Mouse (Mus musculus) heart, embryonic 12.5 days (tissue): ENCODE data around the gene Uggt2. TPM values are rescaled to one million over a fixed set of nuclear protein-coding genes. Genes with fewer than 3 reads are reported as not detected.

Source experiments
- ATAC-seq: fragments of 200-750 bp; cut with Nextera tagmentation; 2 replicates; pipeline ENCODE4 v1.8.0; 2017; ENCODE audit warnings: moderate TSS enrichment, moderate library complexity; ENCODE audit not compliant: insufficient number of reproducible peaks, low FRiP score
- H3K27ac ChIP-seq: fragments of 300-500 bp; sonication (generic); 2 replicates; pipeline ENCODE4 v1.5.1; 2016; ENCODE audit warnings: mild to moderate bottlenecking, moderate library complexity; ENCODE audit not compliant: poor library complexity, severe bottlenecking
- H3K27me3 ChIP-seq: fragments of 300-500 bp; sonication (generic); replicated peaks from 2 replicates; pipeline ENCODE4 v1.6.1; 2016; ENCODE audit warnings: mild to moderate bottlenecking, moderate library complexity
- H3K36me3 ChIP-seq: fragments of 300-500 bp; sonication (generic); 2 replicates; pipeline ENCODE4 v1.6.1; 2016; ENCODE audit warnings: mild to moderate bottlenecking, moderate library complexity
- H3K4me1 ChIP-seq: fragments of 300-500 bp; sonication (generic); replicated peaks from 2 replicates; pipeline ENCODE4 v1.6.1; 2016; ENCODE audit warnings: mild to moderate bottlenecking
- H3K4me2 ChIP-seq: fragments of 300-500 bp; sonication (generic); 2 replicates; pipeline ENCODE4 v1.6.1; 2016; ENCODE audit warnings: mild to moderate bottlenecking, moderate library complexity
- H3K4me3 ChIP-seq: fragments of 300-500 bp; sonication (generic); 2 replicates; pipeline ENCODE4 v1.5.1; 2016; ENCODE audit warnings: mild to moderate bottlenecking
- H3K9ac ChIP-seq: fragments of 300-500 bp; sonication (generic); 2 replicates; pipeline ENCODE4 v1.6.1; 2016; ENCODE audit warnings: mild to moderate bottlenecking, moderate library complexity
- H3K9me3 ChIP-seq: fragments of 300-500 bp; sonication (generic); replicated peaks from 2 replicates; pipeline ENCODE4 v1.6.1; 2016; ENCODE audit warnings: mild to moderate bottlenecking, moderate library complexity
- WGBS: fragments of 180-500 bp; shearing (Covaris S2); methylation state at CpG from one replicate; pipeline ENCODE4 v1.1.7; 2016; 5-methylcytosine and 5-hydroxymethylcytosine counted together
- polyA plus RNA-seq: library from polyadenylated mRNA; unstranded; fragments of >200 nt; fragmentation: Nextera tagmentation; extraction: Ambion mirVana; gene quantifications from 2 replicates; pipeline ENCODE4 v1.2.1, GENCODE M21; 2016

The Uggt2 gene
- polyA plus RNA-seq, 1 experiment from 2014 or later, result 11.3 TPM

DNA sequence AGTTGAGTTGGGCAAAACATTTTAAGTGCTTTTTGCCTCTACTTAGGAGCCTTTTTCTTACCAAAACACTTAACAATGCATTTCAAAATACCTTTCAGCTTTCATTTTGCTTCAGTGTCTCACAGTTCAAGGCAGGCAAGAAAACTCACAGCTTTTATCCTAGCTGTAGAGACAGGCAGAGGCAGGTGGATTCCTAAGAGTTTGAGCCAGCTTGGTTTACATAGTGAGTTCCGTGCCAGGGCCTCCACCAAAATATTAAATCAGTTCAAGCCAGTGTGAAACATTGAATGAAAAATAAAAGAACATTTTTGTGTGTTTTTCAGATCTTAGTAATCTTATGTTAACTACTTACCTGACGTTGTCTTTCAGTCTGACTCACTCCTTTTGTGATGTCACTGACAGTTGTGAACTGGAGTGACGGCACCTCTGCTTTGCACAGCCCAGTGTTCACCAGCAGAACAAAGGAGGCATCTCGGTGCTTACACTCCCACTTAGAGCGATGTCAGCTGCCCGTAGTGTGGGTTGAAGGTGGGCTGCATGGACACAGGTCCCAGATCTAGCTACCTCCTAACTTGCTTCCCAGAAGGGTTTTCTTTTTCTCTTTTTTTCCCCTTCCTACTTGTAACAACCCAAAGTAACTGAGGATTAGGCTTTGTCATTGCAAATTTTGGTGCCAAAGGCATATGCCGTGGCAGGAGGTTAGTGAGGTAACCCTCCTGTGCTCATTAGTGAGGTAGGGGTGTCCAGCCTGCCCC, 119.5 kb downstream of the Uggt2 start:
- peaks cover 67% of the 10 kb centered on the region for H3K36me3 ChIP-seq
- no peaks in the 10 kb centered on the region for H3K4me1 ChIP-seq
- WGBS, result 78% methylated on average over 7 of the region's 7 CpGs
- H3K9me3 ChIP-seq, result no peaks in the 10 kb centered on the region
- no peak for ATAC-seq
- H3K9ac ChIP-seq, result no peak overlapping the region
- no peak overlapping the region for H3K4me3 ChIP-seq
- no peak overlapping the region for H3K27ac ChIP-seq
- H3K4me2 ChIP-seq, result no peak overlapping the region
- H3K27me3 ChIP-seq, result no peaks in the 10 kb centered on the region

DNA sequence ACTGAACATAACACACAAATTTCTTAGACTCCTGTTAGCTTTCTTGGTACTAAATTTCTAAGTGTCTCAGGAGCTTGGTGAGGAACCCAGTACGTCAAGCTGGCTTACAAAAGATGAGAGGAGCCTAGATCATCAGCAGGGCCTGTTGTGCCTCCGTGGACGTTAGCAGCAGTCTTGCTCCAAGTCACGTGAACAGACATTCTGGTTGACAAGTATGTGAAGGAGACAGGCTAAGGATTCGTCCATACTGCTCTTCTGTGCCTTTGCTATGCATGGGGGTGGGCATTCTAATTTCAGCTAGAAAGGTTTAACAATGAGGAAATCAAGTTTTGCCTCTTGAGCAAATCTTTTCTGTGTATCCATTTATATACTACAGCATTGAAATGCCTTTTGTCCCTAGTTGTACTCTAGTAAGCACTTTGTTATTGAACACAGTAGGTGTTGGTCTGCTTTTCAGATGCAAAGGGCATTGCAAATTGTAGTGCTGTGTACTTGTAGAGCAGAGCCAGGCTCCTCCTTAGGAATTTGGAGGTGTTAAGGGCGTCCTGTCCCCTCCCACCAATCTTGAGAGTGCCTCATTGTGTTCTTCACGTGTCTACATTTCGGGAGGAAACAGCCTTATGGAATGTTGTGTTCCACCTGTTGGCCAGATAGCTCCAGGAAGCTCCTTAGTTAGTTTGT, 122.0 kb downstream of the Uggt2 start:
- no peak for ATAC-seq
- no peaks in the 10 kb centered on the region for H3K4me1 ChIP-seq
- H3K9ac ChIP-seq, result no peak overlapping the region
- H3K9me3 ChIP-seq, result no peaks in the 10 kb centered on the region
- H3K4me3 ChIP-seq, result no peak overlapping the region
- WGBS, result 65% methylated on average over 8 of the region's 8 CpGs
- no peaks in the 10 kb centered on the region for H3K27me3 ChIP-seq
- peaks cover 72% of the 10 kb centered on the region for H3K36me3 ChIP-seq
- H3K27ac ChIP-seq, result no peak overlapping the region
- H3K4me2 ChIP-seq, result no peak overlapping the region

DNA sequence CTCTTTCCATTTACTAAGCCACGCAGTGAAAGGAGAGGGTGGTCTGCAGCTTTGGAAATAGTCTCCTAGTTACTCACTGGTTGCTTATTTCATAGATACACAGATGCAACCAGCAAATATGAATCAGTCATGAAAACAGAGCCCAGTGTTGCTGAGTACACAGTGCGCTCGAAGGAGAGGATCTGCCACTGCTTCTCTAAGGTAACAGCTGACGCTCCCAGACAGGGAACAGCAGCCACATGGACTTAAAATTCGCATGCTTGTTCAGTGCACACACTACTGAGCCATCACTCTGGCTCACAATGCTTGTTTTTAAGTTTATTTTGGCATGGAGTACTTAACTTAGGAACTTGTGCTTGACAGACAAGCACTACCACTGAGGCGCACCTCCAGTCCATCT, 127.0 kb downstream of the Uggt2 start:
- no peak overlapping the region for H3K4me3 ChIP-seq
- no peaks in the 10 kb centered on the region for H3K27me3 ChIP-seq
- WGBS, result 91% methylated on average over 6 of the region's 6 CpGs
- H3K9ac ChIP-seq, result no peak overlapping the region
- H3K4me1 ChIP-seq, result no peaks in the 10 kb centered on the region
- ATAC-seq, result no peak
- H3K4me2 ChIP-seq, result no peak overlapping the region
- H3K36me3 ChIP-seq, result peaks cover 84% of the 10 kb centered on the region
- no peaks in the 10 kb centered on the region for H3K9me3 ChIP-seq
- H3K27ac ChIP-seq, result no peak overlapping the region

DNA sequence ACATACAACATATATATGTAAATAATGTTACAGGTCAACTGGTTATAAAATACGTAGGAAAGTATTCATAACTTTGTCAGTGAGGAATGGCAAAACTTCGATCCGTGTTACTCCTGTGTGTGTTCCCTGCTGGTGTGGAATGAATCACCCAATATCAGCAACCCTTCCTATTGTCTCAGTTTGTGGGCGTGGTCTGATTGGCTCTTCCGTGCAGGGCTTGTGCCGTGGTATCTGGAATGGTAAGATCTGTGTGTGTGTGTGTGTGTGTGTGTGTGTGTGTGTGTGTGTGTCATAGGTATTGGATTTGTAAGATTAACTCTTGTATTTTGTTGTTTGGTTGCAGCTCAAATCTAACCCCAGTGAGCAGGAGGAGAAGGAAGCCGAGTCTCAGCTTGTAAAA, 131.6 kb downstream of the Uggt2 start:
- Histone ChIP-seq H3K4me3 (no peak overlapping the region), H3K4me2 (no peak overlapping the region), H3K27ac (no peak overlapping the region), H3K9me3 (no peaks in the 10 kb centered on the region), H3K9ac (no peak overlapping the region), H3K4me1 (no peaks in the 10 kb centered on the region), H3K36me3 (peaks cover 53% of the 10 kb centered on the region), H3K27me3 (no peaks in the 10 kb centered on the region)
- ATAC-seq, result no peak
- WGBS, result 72% methylated on average over 7 of the region's 7 CpGs

DNA sequence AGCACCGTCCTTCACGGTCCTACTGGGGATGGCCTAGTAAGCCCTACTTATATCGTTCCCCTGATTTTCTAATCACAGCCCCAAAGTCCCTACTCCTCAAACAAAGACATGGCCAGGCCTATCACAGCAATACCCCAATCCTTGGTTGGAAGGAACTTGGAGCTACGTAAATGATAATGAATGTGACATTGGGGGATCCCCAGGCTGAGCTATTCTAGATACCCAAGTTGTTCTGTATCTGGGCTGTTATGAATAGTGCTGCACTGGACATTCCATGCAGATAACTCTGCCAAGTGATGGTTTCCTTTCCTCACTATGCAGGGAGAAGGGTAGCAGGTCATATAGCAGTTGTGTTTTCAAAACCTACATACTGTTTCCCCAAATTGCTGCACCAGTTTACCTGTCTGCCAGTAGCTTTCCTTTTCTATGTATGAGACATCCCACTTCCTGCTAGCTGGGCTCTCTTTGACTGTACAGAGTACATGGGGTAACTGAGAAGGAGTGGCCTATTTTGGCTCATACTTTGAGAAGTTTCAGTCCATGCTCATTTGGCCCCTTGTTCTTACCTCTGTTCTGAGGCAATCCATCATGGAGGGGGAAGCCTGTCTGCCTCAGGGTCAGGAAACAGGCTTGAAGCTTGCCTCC, 133.8 kb downstream of the Uggt2 start:
- no peak overlapping the region for H3K9ac ChIP-seq
- H3K27ac ChIP-seq, result no peak overlapping the region
- no peak for ATAC-seq
- 86% methylated on average over 4 of the region's 4 CpGs for WGBS
- H3K36me3 ChIP-seq, result peaks cover 52% of the 10 kb centered on the region
- H3K4me3 ChIP-seq, result no peak overlapping the region
- H3K4me1 ChIP-seq, result no peaks in the 10 kb centered on the region
- no peaks in the 10 kb centered on the region for H3K27me3 ChIP-seq
- no peaks in the 10 kb centered on the region for H3K9me3 ChIP-seq
- H3K4me2 ChIP-seq, result no peak overlapping the region

DNA sequence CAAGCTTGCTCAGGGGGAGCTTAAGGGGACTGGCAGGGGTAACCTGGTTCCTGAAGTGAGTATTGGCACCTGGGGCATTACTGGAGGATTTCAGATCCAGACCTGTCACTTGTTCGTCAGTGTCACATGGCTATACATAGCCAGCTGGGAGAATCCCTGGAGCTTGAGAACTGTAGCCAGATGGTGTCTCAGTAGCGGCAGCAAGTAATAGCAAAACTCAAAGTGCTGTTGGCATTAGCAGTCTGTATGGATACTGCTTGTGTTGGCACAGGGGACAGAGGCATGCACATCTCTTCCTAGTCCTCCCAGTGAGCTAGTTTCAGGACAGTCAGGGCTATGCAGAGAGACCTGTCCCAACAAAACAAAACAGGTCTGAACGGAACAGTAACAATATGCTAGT, 141.2 kb downstream of the Uggt2 start:
- Histone ChIP-seq H3K27me3 (no peaks in the 10 kb centered on the region), H3K4me3 (no peak overlapping the region), H3K36me3 (peaks cover 74% of the 10 kb centered on the region), H3K4me1 (no peaks in the 10 kb centered on the region), H3K27ac (no peak overlapping the region), H3K4me2 (no peak overlapping the region), H3K9me3 (no peaks in the 10 kb centered on the region), H3K9ac (no peak overlapping the region)
- no peak for ATAC-seq
- WGBS, result 76% methylated on average over 3 of the region's 3 CpGs

DNA sequence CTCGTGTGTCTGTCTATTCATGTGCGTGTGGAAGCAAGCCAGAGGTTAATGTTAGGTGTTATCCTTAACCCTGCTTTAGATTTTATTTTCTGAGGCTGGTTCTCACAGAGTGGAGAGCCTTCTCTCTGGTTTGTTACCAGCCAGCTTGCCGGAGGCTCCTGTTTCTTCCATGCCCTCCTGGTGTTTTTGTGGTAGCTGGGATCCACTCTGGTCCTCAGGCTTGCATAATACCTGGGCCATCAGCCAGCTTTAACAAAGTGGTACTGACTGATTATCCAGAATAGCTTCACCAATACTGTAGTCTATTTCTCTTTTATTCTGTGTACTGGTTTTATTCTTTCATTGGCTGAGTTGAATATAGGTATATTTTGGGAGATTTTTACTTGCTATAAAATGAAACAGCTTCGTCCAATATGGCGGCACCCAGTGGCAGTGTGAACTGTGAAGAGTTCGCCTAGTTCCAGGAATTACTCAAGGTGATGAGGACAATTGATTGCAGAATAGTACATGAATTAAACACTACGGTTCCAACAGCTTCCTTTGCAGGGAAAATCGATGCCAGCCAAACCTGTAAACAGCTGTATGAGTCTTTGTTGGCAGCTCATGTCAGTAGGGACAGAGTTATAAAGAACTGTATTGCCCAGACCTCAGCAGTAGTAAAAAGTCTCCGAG, 147.2 kb downstream of the Uggt2 start:
- H3K4me2 ChIP-seq, result no peak overlapping the region
- no peaks in the 10 kb centered on the region for H3K27me3 ChIP-seq
- H3K9me3 ChIP-seq, result no peaks in the 10 kb centered on the region
- no peak overlapping the region for H3K4me3 ChIP-seq
- H3K4me1 ChIP-seq, result peaks cover 9% of the 10 kb centered on the region
- H3K9ac ChIP-seq, result no peak overlapping the region
- peaks cover 36% of the 10 kb centered on the region for H3K36me3 ChIP-seq
- no peak overlapping the region for H3K27ac ChIP-seq
- no peak for ATAC-seq
- WGBS, result 94% methylated on average over 9 of the region's 9 CpGs

DNA sequence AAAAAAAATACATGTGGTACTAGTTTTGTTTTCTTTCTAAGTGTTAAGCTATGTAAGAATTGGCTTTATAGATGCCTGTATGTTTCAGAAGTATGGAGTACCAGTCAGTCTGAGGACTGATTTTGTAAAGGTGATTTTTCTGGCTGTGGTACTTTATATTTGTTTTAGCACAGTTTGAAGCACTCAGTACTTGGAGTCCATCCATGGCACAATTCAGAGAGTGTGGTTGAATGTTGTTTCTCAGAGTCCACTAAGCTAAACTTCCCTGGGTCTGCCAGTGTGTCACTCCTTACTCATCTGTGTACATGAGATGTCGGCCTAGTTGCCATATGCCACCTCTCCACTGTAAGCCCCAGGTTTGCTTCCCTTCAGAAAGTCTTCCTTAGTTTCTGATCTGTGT, 150.4 kb downstream of the Uggt2 start:
- 84% methylated on average over 1 of the region's 1 CpGs for WGBS
- peaks cover 21% of the 10 kb centered on the region for H3K4me1 ChIP-seq
- no peak overlapping the region for H3K4me2 ChIP-seq
- H3K36me3 ChIP-seq, result peaks cover 13% of the 10 kb centered on the region
- H3K9ac ChIP-seq, result no peak overlapping the region
- no peak for ATAC-seq
- no peak overlapping the region for H3K4me3 ChIP-seq
- no peak overlapping the region for H3K27ac ChIP-seq
- H3K27me3 ChIP-seq, result no peaks in the 10 kb centered on the region
- H3K9me3 ChIP-seq, result no peaks in the 10 kb centered on the region

DNA sequence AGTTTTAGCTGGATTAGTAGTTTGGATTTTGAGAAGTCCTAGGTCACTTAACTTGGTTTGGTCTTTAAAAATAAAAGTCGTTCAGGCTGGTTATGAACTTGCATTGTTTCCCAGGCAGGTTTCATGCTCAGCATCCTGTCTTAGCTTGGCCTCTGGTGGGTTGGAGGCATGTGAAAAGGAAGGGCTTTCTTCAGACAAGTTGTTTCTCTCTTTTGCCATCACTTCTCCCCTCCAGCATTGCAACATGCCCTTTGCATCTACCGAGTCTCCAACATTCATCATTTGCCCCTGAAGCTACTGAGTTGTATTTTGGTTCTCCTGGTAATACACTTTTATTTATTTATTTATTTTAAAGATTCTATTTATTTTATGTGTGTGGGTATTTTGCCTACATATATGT, 154.5 kb downstream of the Uggt2 start:
- H3K27me3 ChIP-seq, result no peaks in the 10 kb centered on the region
- H3K27ac ChIP-seq, result no peak overlapping the region
- H3K36me3 ChIP-seq, result no peaks in the 10 kb centered on the region
- no peak overlapping the region for H3K4me3 ChIP-seq
- no peak for ATAC-seq
- no peaks in the 10 kb centered on the region for H3K9me3 ChIP-seq
- peaks cover 30% of the 10 kb centered on the region for H3K4me1 ChIP-seq
- WGBS, result 70% methylated on average over 2 of the region's 2 CpGs
- no peak overlapping the region for H3K4me2 ChIP-seq
- H3K9ac ChIP-seq, result no peak overlapping the region

DNA sequence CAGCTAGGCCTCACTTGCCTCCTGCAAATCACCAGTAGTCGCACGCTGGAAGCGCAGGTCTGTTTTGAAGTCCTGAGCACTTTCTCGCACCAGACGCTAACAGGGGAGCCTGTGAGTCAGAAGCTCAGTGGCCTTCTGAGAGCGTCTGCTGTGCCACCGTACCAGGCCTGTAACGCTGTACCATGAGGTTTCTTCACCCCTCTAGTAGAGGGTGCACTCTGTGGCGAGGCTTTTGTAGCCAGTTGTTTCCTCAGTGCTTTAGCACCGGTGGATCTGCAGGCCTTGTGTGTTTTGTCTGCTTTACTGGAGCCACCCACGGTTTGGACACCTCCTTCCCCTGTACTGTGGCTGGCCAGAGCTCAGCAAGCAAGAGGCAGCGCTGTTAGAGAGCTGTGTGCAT, 157.2 kb downstream of the Uggt2 start:
- Histone ChIP-seq H3K27ac (no peak overlapping the region), H3K4me2 (no peak overlapping the region), H3K9ac (no peak overlapping the region)

More for the DNA sequence above, 157.2 kb downstream of the Uggt2 start:
- WGBS, result 51% methylated on average over 12 of the region's 12 CpGs
- no peak overlapping the region for H3K4me3 ChIP-seq
- H3K9me3 ChIP-seq, result no peaks in the 10 kb centered on the region
- H3K36me3 ChIP-seq, result no peaks in the 10 kb centered on the region
- no peak for ATAC-seq
- H3K27me3 ChIP-seq, result no peaks in the 10 kb centered on the region
- peaks cover 37% of the 10 kb centered on the region for H3K4me1 ChIP-seq
